Mouse (Mus musculus): ENCODE measurements around the gene Slc39a7.

- no peak for TF ChIP-seq CTCF (IDR thresholded peaks at IDR 0.05; ENCODE audit: low read depth, low read length)
- no peak for TF ChIP-seq POLR2A (IDR thresholded peaks at IDR 0.05; ENCODE audit: insufficient read depth, low read length)
- no peak for TF ChIP-seq EP300 (IDR thresholded peaks at IDR 0.05; ENCODE audit: insufficient read depth, low read depth, low read length)
These were observed 14.5 kb upstream of the Slc39a7 start for GRCm38 (mm10) chr17:34045941-34046340.
